ENCODE assay signal across 8 mouse cellular contexts in genomic region chr4:123662914-123663687, GRCm38 (mm10). TPM values are rescaled to one million over a fixed set of nuclear protein-coding genes. Genes with fewer than 3 reads are reported as not detected.
DNase-seq lines count a peak whose midpoint lies in the region; ATAC-seq and TF ChIP-seq lines count a peak whose summit lies in the region.

No protein-coding gene starts in this region.

- TF ChIP-seq CTCF in ES-Bruce4 (IDR thresholded peaks at IDR 0.05; ENCODE audit: low read depth, low read length): no peak

- 0 out of 2 replicates have a peak, but pooled peaks have one; percentile 56 for TF ChIP-seq EP300 in ES-Bruce4 (IDR thresholded peaks at IDR 0.05; ENCODE audit: insufficient read depth, low read depth, low read length)

- H3K9ac ChIP-seq in ES-Bruce4 (ENCODE audit: low read depth, poor library complexity, severe bottlenecking): peak overlapping the region; percentile 98
- peak overlapping the region; percentile 99 for H3K9ac ChIP-seq in forebrain, embryonic 13.5 days
- H3K9ac ChIP-seq in kidney, embryonic 15.5 days: peak overlapping the region; percentile 97
- peak overlapping the region; percentile 100 for H3K9ac ChIP-seq in midbrain, embryonic 13.5 days (replicated peaks)

- peak overlapping the region; percentile 83 for H3K4me3 ChIP-seq in ES-Bruce4 (ENCODE audit: low read depth, low read length)
- H3K4me3 ChIP-seq in forebrain, embryonic 13.5 days: peak overlapping the region; percentile 92
- H3K4me3 ChIP-seq in kidney, embryonic 15.5 days (replicated peaks): peak overlapping the region; percentile 97
- H3K4me3 ChIP-seq in midbrain, embryonic 13.5 days (replicated peaks): peak overlapping the region; percentile 69

- under 1% methylated on average over 15 of the region's 15 CpGs for WGBS in forebrain, embryonic 13.5 days
- 2% methylated on average over 15 of the region's 15 CpGs for WGBS in kidney, embryonic 15.5 days
- whole genome bisulfite sequencing in midbrain, embryonic 13.5 days: 1% methylated on average over 15 of the region's 15 CpGs

- no peaks in the 10 kb centered on the region for H3K9me3 ChIP-seq in ES-Bruce4 (replicated peaks; ENCODE audit: control insufficient read depth, insufficient read depth, low read length, poor library complexity, severe bottlenecking)
- no peaks in the 10 kb centered on the region for H3K9me3 ChIP-seq in forebrain, embryonic 13.5 days (replicated peaks)
- H3K9me3 ChIP-seq in kidney, embryonic 15.5 days (replicated peaks): no peaks in the 10 kb centered on the region
- no peaks in the 10 kb centered on the region for H3K9me3 ChIP-seq in midbrain, embryonic 13.5 days

- peak; percentile 31 for DNase-seq in adrenal gland, postnatal 10 days
- no peak for DNase-seq in adrenal gland, postnatal 4 days (ENCODE audit: low spot score in 2 of 2)
- DNase-seq in adipocyte (ENCODE audit: low spot score): no peak
- DNase-seq in cerebellum, postnatal 10 days: no peak

- no peak for ATAC-seq in forebrain, embryonic 13.5 days
- ATAC-seq in kidney, embryonic 15.5 days (replicated peaks; ENCODE audit: low FRiP score): 0 out of 2 replicates have a peak, but pooled peaks have one; percentile 1
- no peak for ATAC-seq in midbrain, embryonic 13.5 days

- no peak for TF ChIP-seq POLR2A in ES-Bruce4 (IDR thresholded peaks at IDR 0.05; ENCODE audit: insufficient read depth, low read length)

- no peaks in the 10 kb centered on the region for H3K27me3 ChIP-seq in ES-Bruce4 (ENCODE audit: control insufficient read depth, insufficient read depth, low read length, poor library complexity, severe bottlenecking)
- H3K27me3 ChIP-seq in forebrain, embryonic 13.5 days: no peaks in the 10 kb centered on the region
- no peaks in the 10 kb centered on the region for H3K27me3 ChIP-seq in kidney, embryonic 15.5 days
- H3K27me3 ChIP-seq in midbrain, embryonic 13.5 days: no peaks in the 10 kb centered on the region

- H3K4me1 ChIP-seq in ES-Bruce4 (ENCODE audit: control insufficient read depth, insufficient read depth, low read length): peaks cover 2% of the 10 kb centered on the region
- H3K4me1 ChIP-seq in forebrain, embryonic 13.5 days: peaks cover 65% of the 10 kb centered on the region
- H3K4me1 ChIP-seq in kidney, embryonic 15.5 days: peaks cover 46% of the 10 kb centered on the region
- peaks cover 60% of the 10 kb centered on the region for H3K4me1 ChIP-seq in midbrain, embryonic 13.5 days (replicated peaks)

- H3K36me3 ChIP-seq in ES-Bruce4 (ENCODE audit: control insufficient read depth, insufficient read depth, low read length, poor library complexity, severe bottlenecking): no peaks in the 10 kb centered on the region; the same call in 1 of the 2 replicates
- no peaks in the 10 kb centered on the region for H3K36me3 ChIP-seq in forebrain, embryonic 13.5 days (ENCODE audit: poor library complexity, severe bottlenecking)
- no peaks in the 10 kb centered on the region for H3K36me3 ChIP-seq in kidney, embryonic 15.5 days
- no peaks in the 10 kb centered on the region for H3K36me3 ChIP-seq in midbrain, embryonic 13.5 days

- H3K27ac ChIP-seq in ES-Bruce4 (ENCODE audit: insufficient read depth, low read length): peak overlapping the region; percentile 90
- peak overlapping the region; percentile 99 for H3K27ac ChIP-seq in forebrain, embryonic 13.5 days
- peak overlapping the region; percentile 100 for H3K27ac ChIP-seq in kidney, embryonic 15.5 days
- H3K27ac ChIP-seq in midbrain, embryonic 13.5 days: peak overlapping the region; percentile 100

- peak overlapping the region; percentile 88 for H3K4me2 ChIP-seq in forebrain, embryonic 13.5 days
- peak overlapping the region; percentile 68 for H3K4me2 ChIP-seq in kidney, embryonic 15.5 days
- peak overlapping the region; percentile 86 for H3K4me2 ChIP-seq in midbrain, embryonic 13.5 days (replicated peaks)

RNA-seq across cellular contexts. Expression of gene Macf1, which starts 21.1 kb away (rescaled TPM):
- 100 to 1,000 TPM; 170 to 248 TPM for total RNA-seq in adrenal gland, postnatal 10 days (2021)
- total RNA-seq in adrenal gland, postnatal 4 days (2021): 100 to 1,000 TPM; 176 to 202 TPM
- 251 and 257 TPM in 2 replicates for polyA plus RNA-seq in ES-Bruce4 (2011; ENCODE audit: insufficient read depth, insufficient read length, low read depth, missing spikeins)
- 62.6 and 65.9 TPM in 2 replicates for polyA plus RNA-seq in forebrain, embryonic 13.5 days (2015; fragmentation: Nextera tagmentation; extraction: Ambion mirVana)
- 38.1 and 41.2 TPM in 2 replicates for polyA plus RNA-seq in kidney, embryonic 15.5 days (2015; fragmentation: Nextera tagmentation; extraction: Ambion mirVana)
- 74.9 and 75.4 TPM in 2 replicates for polyA plus RNA-seq in midbrain, embryonic 13.5 days (2015; fragmentation: Nextera tagmentation; extraction: Ambion mirVana)

RNA-seq across cellular contexts. Expression of gene Ndufs5, which starts 54.9 kb away (rescaled TPM):
- 100 to 1,000 TPM; 371 to 393 TPM for total RNA-seq in adrenal gland, postnatal 10 days (2021)
- total RNA-seq in adrenal gland, postnatal 4 days (2021): 100 to 1,000 TPM; 170 to 195 TPM
- polyA plus RNA-seq in ES-Bruce4 (2011; ENCODE audit: insufficient read depth, insufficient read length, low read depth, missing spikeins): 130 and 166 TPM in 2 replicates
- 352 and 406 TPM in 2 replicates for polyA plus RNA-seq in forebrain, embryonic 13.5 days (2015; fragmentation: Nextera tagmentation; extraction: Ambion mirVana)
- 314 and 337 TPM in 2 replicates for polyA plus RNA-seq in kidney, embryonic 15.5 days (2015; fragmentation: Nextera tagmentation; extraction: Ambion mirVana)
- polyA plus RNA-seq in midbrain, embryonic 13.5 days (2015; fragmentation: Nextera tagmentation; extraction: Ambion mirVana): 394 TPM in 2 replicates
